Mouse (Mus musculus) MEL-GATA-1-ER (cell line): ENCODE measurements around the gene Grin2b.

Source experiments
- DNase-seq: peaks from one replicate; pipeline ENCODE4 v3.0.0-alpha.2; 2012; ENCODE audit warnings: low read depth; ENCODE audit errors: extremely low read depth

The Grin2b gene

GRCm38 (mm10) chr6:136010290-136011037 lies 162.8 kb downstream of the Grin2b start:
- no peak for DNase-seq

- no peak for DNase-seq
Observed at GRCm38 (mm10) chr6:136008120-136008519, 165.2 kb downstream of the Grin2b start.

GRCm38 (mm10) chr6:135994691-135995090 lies 178.6 kb downstream of the Grin2b start:
- no peak for DNase-seq

- no peak for DNase-seq
Observed at GRCm38 (mm10) chr6:135993897-135994296, 179.4 kb downstream of the Grin2b start.

- no peak for DNase-seq
Observed at GRCm38 (mm10) chr6:135993378-135993777, 179.9 kb downstream of the Grin2b start.

GRCm38 (mm10) chr6:135976106-135976505 lies 197.2 kb downstream of the Grin2b start:
- DNase-seq: no peak

- no peak for DNase-seq
Observed at GRCm38 (mm10) chr6:135972481-135972880, 200.8 kb downstream of the Grin2b start.

GRCm38 (mm10) chr6:135971481-135971880 lies 201.8 kb downstream of the Grin2b start:
- DNase-seq: no peak

- DNase-seq: no peak
Observed at GRCm38 (mm10) chr6:135970716-135971318, 202.5 kb downstream of the Grin2b start.

GRCm38 (mm10) chr6:135961766-135962165 lies 211.5 kb downstream of the Grin2b start:
- no peak for DNase-seq

GRCm38 (mm10) chr6:135959629-135960028 lies 213.7 kb downstream of the Grin2b start:
- DNase-seq: no peak

GRCm38 (mm10) chr6:135951666-135952065 lies 221.6 kb downstream of the Grin2b start:
- no peak for DNase-seq

- DNase-seq: no peak
Observed at GRCm38 (mm10) chr6:135945511-135945910, 227.8 kb downstream of the Grin2b start.

- DNase-seq: no peak
Observed at GRCm38 (mm10) chr6:135944358-135944757, 229.0 kb downstream of the Grin2b start.

GRCm38 (mm10) chr6:135943121-135943617 lies 230.1 kb downstream of the Grin2b start:
- no peak for DNase-seq

- DNase-seq: no peak
Observed at GRCm38 (mm10) chr6:135932924-135933323, 240.4 kb downstream of the Grin2b start.

- no peak for DNase-seq
Observed at GRCm38 (mm10) chr6:135932400-135932920, 240.9 kb downstream of the Grin2b start.

GRCm38 (mm10) chr6:135917676-135918075 lies 255.6 kb downstream of the Grin2b start:
- no peak for DNase-seq

- no peak for DNase-seq
Observed at GRCm38 (mm10) chr6:135914608-135915007, 258.7 kb downstream of the Grin2b start.

- DNase-seq: no peak
Observed at GRCm38 (mm10) chr6:135912114-135912513, 261.2 kb downstream of the Grin2b start.

- no peak for DNase-seq
Observed at GRCm38 (mm10) chr6:135911131-135911530, 262.2 kb downstream of the Grin2b start.

- no peak for DNase-seq
Observed at GRCm38 (mm10) chr6:135907540-135908320, 265.6 kb downstream of the Grin2b start.
